Mouse (Mus musculus): ENCODE measurements around the gene Col18a1.

GRCm38 (mm10) chr10:77007433-77008108 lies 158.8 kb downstream of the Col18a1 start:
- TF ChIP-seq CTCF (IDR thresholded peaks at IDR 0.05; ENCODE audit: control insufficient read depth, insufficient read depth, low read length) (no peak), POLR2A (IDR thresholded peaks at IDR 0.05; ENCODE audit: borderline replicate concordance, control insufficient read depth, low read depth, low read length) (no peak)

Data from bone marrow, adult 2 months (tissue).